Mouse (Mus musculus) stomach, embryonic 16.5 days (tissue): ENCODE results near the gene Npcd. TPM values are rescaled to one million over a fixed set of nuclear protein-coding genes. Genes with fewer than 3 reads are reported as not detected.

Source experiments
- ATAC-seq: fragments of 200-750 bp; cut with Nextera tagmentation; 2 replicates; pipeline ENCODE4 v1.8.0; 2017; ENCODE audit warnings: moderate number of reproducible peaks, moderate TSS enrichment; ENCODE audit not compliant: insufficient read depth, low FRiP score
- H3K27ac ChIP-seq: fragments of 300-500 bp; sonication (generic); 2 replicates; pipeline ENCODE4 v1.5.1; 2014; ENCODE audit warnings: low read length
- H3K27me3 ChIP-seq: fragments of 300-500 bp; sonication (generic); 2 replicates; pipeline ENCODE4 v1.6.1; 2014; ENCODE audit warnings: low read length, control low read depth, mixed read lengths; ENCODE audit not compliant: control insufficient read depth, insufficient read depth
- H3K36me3 ChIP-seq: fragments of 300-500 bp; sonication (generic); 2 replicates; pipeline ENCODE4 v1.6.1; 2014; ENCODE audit warnings: low read length; ENCODE audit not compliant: control insufficient read depth, insufficient read depth
- H3K4me1 ChIP-seq: fragments of 300-500 bp; sonication (generic); 2 replicates; pipeline ENCODE4 v1.6.1; 2014; ENCODE audit warnings: low read length, control low read depth, mixed read lengths; ENCODE audit not compliant: control insufficient read depth, insufficient read depth
- H3K4me2 ChIP-seq: fragments of 300-500 bp; sonication (generic); 2 replicates; pipeline ENCODE4 v1.6.1; 2014; ENCODE audit warnings: low read depth, low read length, mixed read lengths
- H3K4me3 ChIP-seq: fragments of 300-500 bp; sonication (generic); replicated peaks from 2 replicates; pipeline ENCODE4 v1.5.1; 2014; ENCODE audit warnings: mild to moderate bottlenecking, low read length
- H3K9ac ChIP-seq: fragments of 300-500 bp; sonication (generic); 2 replicates; pipeline ENCODE4 v1.6.1; 2014; ENCODE audit warnings: low read length
- H3K9me3 ChIP-seq: fragments of 300-500 bp; sonication (generic); replicated peaks from 2 replicates; pipeline ENCODE4 v1.6.1; 2016; ENCODE audit warnings: low read length, control low read depth; ENCODE audit not compliant: control insufficient read depth
- WGBS: fragments of 180-500 bp; shearing (Covaris S2); extraction: QIAGEN DNeasy Blood & Tissue Kit; methylation state at CpG from one replicate; pipeline ENCODE4 v1.1.7; 2014; 5-methylcytosine and 5-hydroxymethylcytosine counted together
- polyA plus RNA-seq: library from polyadenylated mRNA; unstranded; fragments of >200 nt; fragmentation: Nextera tagmentation; extraction: Ambion mirVana; gene quantifications from 2 replicates; pipeline ENCODE4 v1.2.1, GENCODE M21; 2015

The Npcd gene
- polyA plus RNA-seq, 1 experiment from 2014 or later: 0.19 TPM

- Histone ChIP-seq H3K4me1 (no peaks in the 10 kb centered on the region), H3K36me3 (no peaks in the 10 kb centered on the region), H3K4me2 (no peak overlapping the region), H3K9me3 (no peaks in the 10 kb centered on the region), H3K27ac (no peak overlapping the region), H3K9ac (no peak overlapping the region), H3K27me3 (peaks cover 14% of the 10 kb centered on the region; the same call in 1 of the 2 replicates), H3K4me3 (no peak overlapping the region)
- ATAC-seq: no peak
- 51% methylated on average over 3 of the region's 3 CpGs for whole genome bisulfite sequencing
Measured at GRCm38 (mm10) chr15:79810061-79810460, 24.0 kb downstream of the Npcd start.

GRCm38 (mm10) chr15:79808658-79809057 lies 25.4 kb downstream of the Npcd start:
- WGBS: 49% methylated on average over 5 of the region's 5 CpGs
- peaks cover 2% of the 10 kb centered on the region for H3K4me1 ChIP-seq
- ATAC-seq: no peak

GRCm38 (mm10) chr15:79808114-79808513 lies 25.9 kb downstream of the Npcd start:
- no peaks in the 10 kb centered on the region for H3K9me3 ChIP-seq
- no peak overlapping the region for H3K4me3 ChIP-seq
- no peak overlapping the region for H3K27ac ChIP-seq
- no peak for ATAC-seq
- 23% methylated on average over 5 of the region's 5 CpGs for WGBS
- no peak overlapping the region for H3K9ac ChIP-seq
- H3K4me2 ChIP-seq: no peak overlapping the region
- H3K36me3 ChIP-seq: no peaks in the 10 kb centered on the region
- peaks cover 25% of the 10 kb centered on the region for H3K27me3 ChIP-seq
- H3K4me1 ChIP-seq: peaks cover 6% of the 10 kb centered on the region

More at GRCm38 (mm10) chr15:79808658-79809057, 25.4 kb downstream of the Npcd start:
- Histone ChIP-seq H3K36me3 (no peaks in the 10 kb centered on the region), H3K9ac (no peak overlapping the region), H3K4me3 (no peak overlapping the region), H3K9me3 (no peaks in the 10 kb centered on the region), H3K27ac (no peak overlapping the region), H3K4me2 (no peak overlapping the region), H3K27me3 (peaks cover 20% of the 10 kb centered on the region)

DNA sequence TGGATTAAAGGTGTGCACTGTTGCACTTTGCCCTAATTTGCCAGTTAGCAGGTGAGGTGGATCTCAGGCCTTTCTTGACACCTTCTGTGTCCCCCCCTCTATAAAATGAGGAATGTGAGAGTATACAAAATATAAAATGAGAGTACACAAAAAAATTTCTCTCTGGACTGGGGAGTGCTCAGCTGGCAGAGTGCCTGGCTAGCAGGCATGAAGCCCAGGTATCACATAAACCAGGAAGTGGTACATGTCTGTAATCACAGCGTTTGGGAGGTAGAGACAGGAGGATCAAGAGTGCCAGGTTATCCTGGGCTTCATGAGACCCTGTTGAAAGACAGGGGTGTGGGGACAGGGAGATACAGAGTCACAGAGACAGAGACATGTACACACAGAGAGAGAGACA lies 27.0 kb downstream of the Npcd start:
- Histone ChIP-seq H3K27me3 (peaks cover 35% of the 10 kb centered on the region), H3K4me1 (peaks cover 6% of the 10 kb centered on the region), H3K36me3 (no peaks in the 10 kb centered on the region), H3K4me3 (no peak overlapping the region), H3K4me2 (no peak overlapping the region), H3K27ac (no peak overlapping the region), H3K9me3 (no peaks in the 10 kb centered on the region), H3K9ac (no peak overlapping the region)
- no peak for ATAC-seq
- 29% methylated on average over 1 of the region's 1 CpGs for WGBS

GRCm38 (mm10) chr15:79805246-79805645 lies 28.8 kb downstream of the Npcd start:
- no peak overlapping the region for H3K9ac ChIP-seq
- no peaks in the 10 kb centered on the region for H3K36me3 ChIP-seq
- no peak overlapping the region for H3K27ac ChIP-seq
- peaks cover 6% of the 10 kb centered on the region for H3K4me1 ChIP-seq
- peaks cover 40% of the 10 kb centered on the region for H3K27me3 ChIP-seq
- no peak overlapping the region for H3K4me2 ChIP-seq
- no peak overlapping the region for H3K4me3 ChIP-seq
- WGBS: 28% methylated on average over 8 of the region's 8 CpGs
- H3K9me3 ChIP-seq: no peaks in the 10 kb centered on the region
- ATAC-seq: no peak

- Histone ChIP-seq H3K4me2 (peak within 1 kb of the TSS; percentile 94), H3K27me3 (peaks cover 40% of the 10 kb centered on the region), H3K27ac (no peak within 1 kb of the TSS), H3K9me3 (no peaks in the 10 kb centered on the region), H3K4me3 (peak within 1 kb of the TSS; percentile 66), H3K36me3 (no peaks in the 10 kb centered on the region), H3K9ac (peak within 1 kb of the TSS; percentile 76), H3K4me1 (peaks cover 6% of the 10 kb centered on the region)
- under 1% methylated on average over 91 of the region's 91 CpGs for WGBS
- ATAC-seq: peak; percentile 84
Measured at GRCm38 (mm10) chr15:79804352-79805071, 29.5 kb downstream of the Npcd start, which contains the start of gene Nptxr. Gene Nptxr, minus strand, starts transcription at chr15:79804766.

DNA sequence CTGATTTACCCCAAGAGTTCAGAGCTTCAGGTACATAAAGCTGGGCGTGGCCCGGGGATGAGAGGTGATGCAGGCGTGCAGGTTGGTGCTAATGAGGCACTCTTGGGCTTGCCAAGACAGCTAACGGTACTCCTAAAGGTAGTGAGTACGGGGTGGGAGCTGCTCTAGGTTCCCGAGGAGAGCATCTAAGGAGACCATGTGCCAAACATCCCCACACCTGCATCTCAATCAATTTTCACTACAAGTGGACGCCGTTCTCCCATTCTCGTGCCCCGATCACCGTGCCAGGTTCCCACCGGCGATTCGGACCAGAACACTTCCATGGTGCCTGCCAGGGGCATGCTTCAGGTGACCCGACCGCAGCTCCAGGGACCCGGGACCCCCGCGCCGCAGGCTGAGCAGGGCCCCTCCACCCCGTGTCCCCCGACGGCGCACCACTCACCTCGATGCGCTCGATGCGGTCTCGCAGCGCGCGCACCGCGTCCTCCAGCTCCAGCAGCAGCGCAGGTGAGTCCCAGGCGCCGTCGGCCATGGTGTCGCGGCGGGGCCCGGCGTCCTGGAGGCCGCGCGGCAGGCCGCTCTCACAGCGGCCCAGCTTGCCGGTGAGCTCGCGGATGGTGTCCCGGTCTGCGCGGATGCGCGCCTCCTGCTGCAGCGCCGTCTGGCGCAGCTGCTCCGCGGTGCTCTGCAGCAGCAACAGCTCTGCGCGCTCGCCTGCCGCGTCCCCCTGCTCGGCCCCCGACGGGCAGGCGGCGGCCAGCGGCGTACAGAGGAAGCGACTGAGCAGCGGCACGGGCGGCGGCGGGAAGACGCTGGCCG lies 30.3 kb downstream of the Npcd start:
- no peak overlapping the region for H3K27ac ChIP-seq
- H3K36me3 ChIP-seq: no peaks in the 10 kb centered on the region
- peak overlapping the region; percentile 76 for H3K9ac ChIP-seq
- H3K4me2 ChIP-seq: peak overlapping the region; percentile 94
- peaks cover 6% of the 10 kb centered on the region for H3K4me1 ChIP-seq
- H3K27me3 ChIP-seq: peaks cover 40% of the 10 kb centered on the region
- peak; percentile 41 for ATAC-seq
- WGBS: 5% methylated on average over 81 of the region's 81 CpGs
- H3K9me3 ChIP-seq: no peaks in the 10 kb centered on the region
- peak overlapping the region; percentile 66 for H3K4me3 ChIP-seq

DNA sequence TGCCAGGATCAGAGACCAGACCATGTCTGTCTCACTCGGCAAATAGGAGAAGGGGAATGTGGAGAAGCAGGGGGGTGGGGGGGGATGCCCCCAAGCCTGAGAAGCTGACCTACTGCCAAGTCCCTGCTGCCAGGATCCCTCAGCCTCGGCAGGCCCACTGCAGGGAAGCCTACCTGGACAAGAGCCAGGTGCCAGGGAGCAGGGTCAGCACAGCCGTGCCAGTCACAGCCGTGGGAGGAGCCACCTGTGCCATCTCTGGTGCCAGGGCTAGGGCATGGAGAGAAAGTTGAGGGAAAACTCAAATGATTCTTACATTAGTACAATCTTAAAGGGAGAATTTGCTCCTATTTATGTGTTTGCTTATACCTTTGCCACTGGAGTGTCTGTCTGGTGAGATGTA lies 31.7 kb downstream of the Npcd start:
- H3K27ac ChIP-seq: no peak overlapping the region
- peaks cover 6% of the 10 kb centered on the region for H3K4me1 ChIP-seq
- peaks cover 40% of the 10 kb centered on the region for H3K27me3 ChIP-seq
- no peaks in the 10 kb centered on the region for H3K9me3 ChIP-seq
- H3K4me3 ChIP-seq: no peak overlapping the region
- no peaks in the 10 kb centered on the region for H3K36me3 ChIP-seq
- 46% methylated on average over 4 of the region's 4 CpGs for WGBS
- no peak overlapping the region for H3K9ac ChIP-seq
- ATAC-seq: no peak
- no peak overlapping the region for H3K4me2 ChIP-seq

GRCm38 (mm10) chr15:79801646-79802045 lies 32.4 kb downstream of the Npcd start:
- Histone ChIP-seq H3K9me3 (no peaks in the 10 kb centered on the region), H3K36me3 (no peaks in the 10 kb centered on the region), H3K4me1 (peaks cover 6% of the 10 kb centered on the region), H3K27ac (no peak overlapping the region), H3K9ac (no peak overlapping the region), H3K4me3 (no peak overlapping the region), H3K4me2 (no peak overlapping the region), H3K27me3 (peaks cover 40% of the 10 kb centered on the region)
- ATAC-seq: no peak
- WGBS: 66% methylated on average over 2 of the region's 2 CpGs
